Mouse (Mus musculus): Measurements from ENCODE around the gene St14.
"Not testable (repeated sequence)": the region's sequence is repeated elsewhere in the genome, so short reads cannot be mapped to it uniquely, and the experiment has no call there.

Gene St14

GRCm38 (mm10) chr9:31131205-31131968 is at the start of gene St14:
St14 (minus strand) TSS chr9:31131853.
- in situ Hi-C loops (cut with MboI, MseI) = no loop called here

- in situ Hi-C loops (cut with MboI, MseI) = no loop called here
These were observed 46.0 kb upstream of the St14 start for GRCm38 (mm10) chr9:31177692-31178091.

- in situ Hi-C loops (cut with MboI, MseI) = no loop called here
These were observed 44.9 kb upstream of the St14 start for GRCm38 (mm10) chr9:31176379-31177130.

GRCm38 (mm10) chr9:31175978-31176377 is 44.3 kb upstream of the St14 start:
- in situ Hi-C loops (cut with MboI, MseI) = no loop called here

GRCm38 (mm10) chr9:31175346-31175745 is 43.7 kb upstream of the St14 start:
- in situ Hi-C loops (cut with MboI, MseI) = no loop called here

- in situ Hi-C loops (cut with MboI, MseI) = no loop called here
These were observed 36.9 kb upstream of the St14 start for GRCm38 (mm10) chr9:31168356-31169093.

- in situ Hi-C loops (cut with MboI, MseI) = no loop called here
These were observed 35.7 kb upstream of the St14 start for GRCm38 (mm10) chr9:31167305-31167704.

- in situ Hi-C loops (cut with MboI, MseI) = not testable (repeated sequence)
These were observed 33.9 kb upstream of the St14 start for GRCm38 (mm10) chr9:31165505-31165904.

- in situ Hi-C loops (cut with MboI, MseI) = loop anchor here in 1 of 2 experiments (5.0 kb wide), 1 partner anchor 184 kb away; no protein-coding TSS in a partner anchor
These were observed 31.7 kb upstream of the St14 start for GRCm38 (mm10) chr9:31163327-31163726.

- in situ Hi-C loops (cut with MboI, MseI) = loop anchor here in 1 of 2 experiments (5.0 kb wide), 1 partner anchor 184 kb away; no protein-coding TSS in a partner anchor
These were observed 31.3 kb upstream of the St14 start for GRCm38 (mm10) chr9:31162911-31163310.

- in situ Hi-C loops (cut with MboI, MseI) = loop anchor here in 1 of 2 experiments (5.0 kb wide), 1 partner anchor 187 kb away; no protein-coding TSS in a partner anchor
These were observed 28.3 kb upstream of the St14 start for GRCm38 (mm10) chr9:31159910-31160309.

- in situ Hi-C loops (cut with MboI, MseI) = no loop called here
These were observed 24.9 kb upstream of the St14 start for GRCm38 (mm10) chr9:31156594-31156993.

GRCm38 (mm10) chr9:31151050-31151449 is 19.4 kb upstream of the St14 start:
- in situ Hi-C loops (cut with MboI, MseI) = no loop called here

GRCm38 (mm10) chr9:31148135-31148534 is 16.5 kb upstream of the St14 start:
- in situ Hi-C loops (cut with MboI, MseI) = loop anchor here in 1 of 2 experiments (5.0 kb wide), 1 partner anchor 204 kb away; no protein-coding TSS in a partner anchor

GRCm38 (mm10) chr9:31145272-31145925 is 13.7 kb upstream of the St14 start:
- in situ Hi-C loops (cut with MboI, MseI) = loop anchor here in 1 of 2 experiments (5.0 kb wide), 1 partner anchor 207 kb away; no protein-coding TSS in a partner anchor

- in situ Hi-C loops (cut with MboI, MseI) = no loop called here
These were observed 11.3 kb upstream of the St14 start for GRCm38 (mm10) chr9:31142924-31143323.

- in situ Hi-C loops (cut with MboI, MseI) = no loop called here
These were observed 1.5 kb upstream of the St14 start for GRCm38 (mm10) chr9:31133131-31133530.

GRCm38 (mm10) chr9:31130357-31131204 is 1.1 kb downstream of the St14 start:
- in situ Hi-C loops (cut with MboI, MseI) = no loop called here

- in situ Hi-C loops (cut with MboI, MseI) = no loop called here
These were observed 1.7 kb downstream of the St14 start for GRCm38 (mm10) chr9:31129956-31130355.

- in situ Hi-C loops (cut with MboI, MseI) = no loop called here
These were observed 3.7 kb downstream of the St14 start for GRCm38 (mm10) chr9:31127876-31128465.
